Mouse (Mus musculus) midbrain, embryonic 11.5 days (tissue): ENCODE measurements at regions not wholly inside any gene's neighbourhood (a gene's known extent, or its start where the extent isn't known, plus 50 kb on each side); places are given as distances from the start of the nearest gene placed in this dataset.
"Not testable (repeated sequence)": the region's sequence is repeated elsewhere in the genome, so short reads cannot be mapped to it uniquely, and the experiment has no call there.

ENCODE experiments used
- ATAC-seq: fragments of 200-750 bp; cut with Nextera tagmentation; 2 replicates; pipeline ENCODE4 v1.8.0; 2017; ENCODE audit warnings: moderate TSS enrichment, moderate library complexity; ENCODE audit not compliant: low FRiP score
- DNase-seq: peaks from one replicate; pipeline ENCODE4 v3.0.0; 2015; ENCODE audit warnings: low spot score; ENCODE audit errors: missing footprints
- H3K27ac ChIP-seq: fragments of 300-500 bp; sonication (generic); 2 replicates; pipeline ENCODE4 v1.5.1; 2014; ENCODE audit warnings: low read depth, low read length
- H3K27me3 ChIP-seq: fragments of 300-500 bp; sonication (generic); 2 replicates; pipeline ENCODE4 v1.6.1; 2014; ENCODE audit warnings: mild to moderate bottlenecking, low read length, moderate library complexity, mixed read lengths; ENCODE audit not compliant: control insufficient read depth, insufficient read depth
- H3K36me3 ChIP-seq: fragments of 300-500 bp; sonication (generic); 2 replicates; pipeline ENCODE4 v1.6.1; 2014; ENCODE audit warnings: mild to moderate bottlenecking, low read length, moderate library complexity, mixed read lengths; ENCODE audit not compliant: control insufficient read depth, insufficient read depth
- H3K4me1 ChIP-seq: fragments of 300-500 bp; sonication (generic); 2 replicates; pipeline ENCODE4 v1.6.1; 2014; ENCODE audit warnings: low read length; ENCODE audit not compliant: control insufficient read depth, insufficient read depth
- H3K4me2 ChIP-seq: fragments of 300-500 bp; sonication (generic); 2 replicates; pipeline ENCODE4 v1.6.1; 2014; ENCODE audit warnings: mild to moderate bottlenecking, moderate library complexity
- H3K4me3 ChIP-seq: fragments of 300-500 bp; sonication (generic); 2 replicates; pipeline ENCODE4 v1.5.1; 2014; ENCODE audit warnings: low read depth, low read length
- H3K9ac ChIP-seq: fragments of 300-500 bp; sonication (generic); 2 replicates; pipeline ENCODE4 v1.6.1; 2014; ENCODE audit warnings: low read length
- H3K9me3 ChIP-seq: fragments of 300-500 bp; sonication (generic); 2 replicates; pipeline ENCODE4 v1.6.1; 2016; ENCODE audit warnings: low read length; ENCODE audit not compliant: control insufficient read depth
- WGBS: fragments of 180-500 bp; shearing (Covaris S2); extraction: QIAGEN DNeasy Blood & Tissue Kit; methylation state at CpG from one replicate; pipeline ENCODE4 v1.1.7; 2014; 5-methylcytosine and 5-hydroxymethylcytosine counted together

DNA sequence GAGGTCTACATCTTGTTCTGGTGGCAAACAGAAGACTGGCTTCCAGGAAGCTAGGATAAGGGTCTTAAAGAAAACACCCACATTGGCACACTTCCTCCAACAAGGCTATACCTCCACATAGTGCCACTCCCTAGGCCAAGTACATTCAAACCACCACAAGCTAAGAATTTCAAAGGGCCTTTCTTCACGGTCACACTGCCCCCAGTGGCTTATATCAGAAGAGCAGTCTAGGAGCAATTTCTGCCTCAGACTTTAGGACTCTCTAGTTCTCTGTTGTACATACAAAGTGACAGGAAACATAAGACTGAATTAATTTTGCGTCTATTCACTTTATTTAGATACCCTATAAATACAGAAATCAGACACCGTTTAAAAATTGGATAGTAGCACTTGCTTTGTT, 175.7 kb upstream of the Nwd2 start:
- Histone ChIP-seq H3K9me3 (no peaks in the 10 kb centered on the region), H3K36me3 (no peaks in the 10 kb centered on the region), H3K4me2 (no peak overlapping the region), H3K27me3 (no peaks in the 10 kb centered on the region), H3K27ac (no peak overlapping the region), H3K4me3 (no peak overlapping the region), H3K9ac (no peak overlapping the region), H3K4me1 (no peaks in the 10 kb centered on the region)
- 80% methylated on average over 3 of the region's 3 CpGs for WGBS
- no peak for DNase-seq
- no peak for ATAC-seq

DNA sequence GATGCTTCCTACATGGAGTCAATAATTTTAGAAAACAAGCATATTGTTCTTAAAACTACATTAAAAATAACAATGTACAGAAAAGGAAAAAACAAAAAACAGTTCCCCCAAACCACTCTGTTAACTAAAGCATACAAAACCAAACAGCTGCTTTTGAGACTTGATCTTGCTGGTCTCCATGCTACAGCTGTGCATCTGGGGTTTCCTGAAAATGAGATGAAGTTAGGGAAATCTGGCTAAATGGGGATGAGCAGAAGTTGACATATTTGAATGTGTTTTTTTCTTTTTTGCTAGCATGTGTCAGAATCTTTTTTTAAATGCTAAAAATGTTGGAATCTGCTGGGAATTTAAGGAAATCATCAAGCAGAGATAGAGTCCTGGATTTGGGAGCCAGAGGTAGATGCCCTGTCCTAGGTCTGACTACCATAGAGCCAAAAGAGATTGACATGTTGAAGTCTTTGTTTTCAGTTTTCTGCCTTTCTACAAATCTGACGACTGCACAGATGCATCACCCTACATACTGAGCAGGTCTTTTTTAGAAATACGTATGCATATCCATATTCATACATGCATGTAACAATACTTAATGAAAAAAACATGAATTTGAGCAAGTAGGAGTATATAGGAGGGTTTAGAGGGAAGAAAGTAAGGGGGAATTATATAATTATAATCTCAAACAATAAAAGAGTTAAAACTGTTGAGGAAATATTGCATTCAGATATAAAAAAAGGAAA, 172.5 kb upstream of the Nwd2 start:
- ATAC-seq, result no peak
- DNase-seq, result no peak
- Histone ChIP-seq H3K4me2 (no peak overlapping the region), H3K9me3 (no peaks in the 10 kb centered on the region), H3K27ac (no peak overlapping the region), H3K4me1 (no peaks in the 10 kb centered on the region), H3K9ac (no peak overlapping the region), H3K36me3 (no peaks in the 10 kb centered on the region), H3K27me3 (no peaks in the 10 kb centered on the region), H3K4me3 (no peak overlapping the region)
- 65% methylated on average over 2 of the region's 2 CpGs for WGBS

DNA sequence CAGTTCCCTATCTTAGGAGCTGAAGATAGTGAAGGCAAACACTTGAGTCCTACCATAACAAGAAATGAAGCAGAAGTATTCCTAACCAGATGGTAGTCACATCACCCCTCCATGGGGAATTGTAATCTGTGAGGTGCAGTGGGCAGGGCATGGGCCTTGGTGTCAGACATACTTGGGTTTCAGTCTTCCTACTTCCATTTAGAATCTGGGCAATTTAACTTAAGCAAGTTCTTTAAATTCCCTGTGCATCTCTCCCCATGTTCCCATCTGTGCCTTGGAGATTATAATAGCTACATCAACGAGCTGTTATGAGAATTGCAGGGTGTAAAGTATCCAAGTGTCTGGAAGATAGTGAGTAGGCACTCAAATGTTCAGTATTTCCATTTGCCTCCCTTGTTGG, 149.9 kb upstream of the Nwd2 start:
- no peak for DNase-seq
- no peak overlapping the region for H3K9ac ChIP-seq
- no peak for ATAC-seq
- WGBS, result 47% methylated on average over 1 of the region's 1 CpGs
- no peaks in the 10 kb centered on the region for H3K9me3 ChIP-seq
- no peak overlapping the region for H3K27ac ChIP-seq
- no peaks in the 10 kb centered on the region for H3K4me1 ChIP-seq
- H3K27me3 ChIP-seq, result no peaks in the 10 kb centered on the region
- no peak overlapping the region for H3K4me3 ChIP-seq
- H3K36me3 ChIP-seq, result no peaks in the 10 kb centered on the region
- no peak overlapping the region for H3K4me2 ChIP-seq

DNA sequence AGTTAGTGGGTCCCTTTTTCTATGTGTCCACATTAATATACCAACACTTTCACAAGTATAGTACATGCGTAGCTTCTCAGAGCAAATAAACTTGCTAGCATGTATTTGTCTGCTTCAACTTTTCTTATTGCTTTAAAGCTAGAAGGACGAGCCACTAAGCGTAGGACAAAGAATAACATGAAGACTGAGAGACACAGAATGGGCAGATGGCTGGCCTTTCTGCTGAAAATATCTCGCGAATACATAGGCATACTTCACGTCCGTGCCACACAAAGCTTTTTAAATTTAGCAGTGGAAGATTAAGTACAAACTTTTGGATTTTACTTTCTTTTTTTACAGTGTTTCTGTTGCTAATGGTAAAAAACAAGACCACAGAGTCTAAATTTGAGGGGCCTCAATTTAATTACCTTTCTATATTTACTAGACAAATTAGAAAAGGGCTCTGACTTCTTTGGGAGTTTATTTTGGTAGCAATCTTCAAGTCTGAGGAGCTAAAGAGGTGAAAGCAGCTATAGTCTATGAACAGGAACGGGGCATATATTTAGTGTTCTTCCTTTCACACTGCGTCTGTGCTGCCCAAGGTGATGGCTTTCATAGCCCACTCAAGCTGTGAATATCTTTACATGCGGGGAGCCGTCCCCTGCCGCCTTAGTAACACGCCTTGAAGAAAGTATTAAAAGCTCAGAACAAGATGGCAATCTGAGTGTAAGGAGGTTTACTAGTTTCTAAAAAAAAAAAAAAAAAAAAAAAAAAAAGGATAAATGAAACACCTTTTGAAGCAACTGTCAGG, 145.7 kb upstream of the Nwd2 start:
- H3K4me1 ChIP-seq, result no peaks in the 10 kb centered on the region
- H3K4me3 ChIP-seq, result no peak overlapping the region
- H3K27ac ChIP-seq, result no peak overlapping the region
- H3K27me3 ChIP-seq, result no peaks in the 10 kb centered on the region
- WGBS, result 91% methylated on average over 13 of the region's 13 CpGs
- H3K9ac ChIP-seq, result no peak overlapping the region
- no peaks in the 10 kb centered on the region for H3K36me3 ChIP-seq
- no peak overlapping the region for H3K4me2 ChIP-seq
- DNase-seq, result no peak
- ATAC-seq, result no peak
- no peaks in the 10 kb centered on the region for H3K9me3 ChIP-seq

DNA sequence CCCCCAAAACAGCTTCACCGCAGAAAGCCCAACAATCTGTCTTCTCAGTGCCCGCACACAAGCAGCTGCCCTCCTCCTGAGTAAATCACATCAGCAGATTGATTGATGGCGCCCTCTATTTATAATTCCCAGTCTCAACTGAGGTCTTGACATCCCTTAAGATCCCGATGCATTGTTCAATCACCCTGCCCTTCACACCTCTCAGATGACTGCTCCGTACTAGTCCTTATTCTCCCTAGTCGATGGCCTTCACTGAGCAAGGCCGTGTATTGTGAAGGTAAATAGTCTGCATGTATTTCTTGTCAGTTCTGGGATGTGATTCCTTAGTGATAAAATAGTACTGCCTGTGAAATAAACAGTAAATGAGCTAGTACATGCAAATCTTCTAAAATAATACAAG, 114.7 kb upstream of the Nwd2 start:
- H3K9ac ChIP-seq, result no peak overlapping the region
- DNase-seq (no peak), ATAC-seq (no peak)
- H3K4me3 ChIP-seq, result no peak overlapping the region
- H3K4me1 ChIP-seq, result no peaks in the 10 kb centered on the region
- no peaks in the 10 kb centered on the region for H3K9me3 ChIP-seq
- H3K27me3 ChIP-seq, result no peaks in the 10 kb centered on the region
- H3K27ac ChIP-seq, result no peak overlapping the region
- H3K36me3 ChIP-seq, result no peaks in the 10 kb centered on the region
- 71% methylated on average over 7 of the region's 7 CpGs for WGBS
- H3K4me2 ChIP-seq, result no peak overlapping the region

DNA sequence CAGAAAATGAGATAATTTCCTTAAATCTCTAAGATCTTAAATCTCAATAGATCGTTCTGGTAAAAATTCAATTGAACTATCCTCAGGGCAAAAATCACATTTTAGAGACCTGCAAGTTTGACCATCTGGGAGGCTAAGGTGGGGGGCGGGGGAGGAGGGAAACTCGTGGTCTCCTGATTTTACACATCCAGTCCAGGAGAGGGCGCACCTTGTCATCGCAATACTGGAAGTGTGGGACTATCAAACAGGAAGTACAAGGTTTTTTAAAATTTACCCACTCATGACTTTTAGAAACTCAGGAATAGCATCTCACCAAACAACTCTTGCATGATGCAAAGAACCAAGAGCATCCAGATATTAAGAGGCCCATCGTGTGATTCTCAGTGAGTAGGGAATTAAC, 108.4 kb upstream of the Nwd2 start:
- no peaks in the 10 kb centered on the region for H3K36me3 ChIP-seq
- no peaks in the 10 kb centered on the region for H3K9me3 ChIP-seq
- H3K4me1 ChIP-seq, result no peaks in the 10 kb centered on the region
- no peak overlapping the region for H3K4me2 ChIP-seq
- no peak for ATAC-seq
- no peak overlapping the region for H3K27ac ChIP-seq
- no peaks in the 10 kb centered on the region for H3K27me3 ChIP-seq
- H3K4me3 ChIP-seq, result no peak overlapping the region
- no peak overlapping the region for H3K9ac ChIP-seq
- DNase-seq, result no peak
- WGBS, result 84% methylated on average over 6 of the region's 6 CpGs

DNA sequence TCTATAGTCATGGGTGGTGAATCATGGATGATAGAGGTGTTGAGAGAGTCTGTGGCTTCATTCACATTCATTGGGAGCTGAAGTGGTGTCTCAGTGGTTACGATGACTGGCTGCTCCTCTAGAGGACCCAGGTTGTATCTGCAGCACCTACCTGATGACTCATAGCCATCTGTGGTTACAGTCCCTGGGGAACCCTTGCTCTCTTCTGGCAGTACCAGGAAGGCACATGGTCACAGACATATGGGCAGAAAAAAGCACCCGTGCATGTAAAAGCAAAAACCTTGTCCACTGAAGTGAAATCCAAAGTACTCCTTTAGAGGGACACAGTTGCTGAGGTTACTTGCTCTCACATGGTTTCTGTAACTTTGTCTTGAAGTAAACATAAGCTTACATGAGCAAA, 103.4 kb upstream of the Nwd2 start:
- H3K9ac ChIP-seq, result no peak overlapping the region
- no peaks in the 10 kb centered on the region for H3K36me3 ChIP-seq
- 95% methylated on average over 2 of the region's 2 CpGs for WGBS
- H3K27ac ChIP-seq, result no peak overlapping the region
- DNase-seq, result no peak
- no peaks in the 10 kb centered on the region for H3K27me3 ChIP-seq
- H3K4me3 ChIP-seq, result no peak overlapping the region
- no peak overlapping the region for H3K4me2 ChIP-seq
- ATAC-seq, result no peak
- H3K4me1 ChIP-seq, result no peaks in the 10 kb centered on the region
- H3K9me3 ChIP-seq, result no peaks in the 10 kb centered on the region

DNA sequence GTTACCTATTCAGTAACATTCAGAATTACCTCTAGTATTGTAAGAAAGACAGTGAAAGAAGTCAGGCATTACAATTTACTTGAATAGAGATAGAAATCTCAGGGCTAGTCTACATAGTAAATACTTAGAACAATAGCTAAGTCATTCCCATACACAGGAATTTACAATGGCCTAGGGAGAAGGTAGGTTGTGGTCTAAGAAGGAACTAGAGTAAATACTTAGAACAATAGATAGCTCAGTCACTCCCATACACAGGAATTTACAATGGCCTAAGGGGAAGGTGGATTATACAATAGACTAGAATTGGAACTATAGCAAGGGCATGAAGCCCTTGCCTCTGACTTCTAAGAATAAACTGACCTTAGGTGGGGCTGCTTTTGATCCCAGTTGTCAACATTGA, 83.0 kb upstream of the Nwd2 start:
- H3K4me1 ChIP-seq, H3K9ac ChIP-seq, H3K4me2 ChIP-seq, H3K36me3 ChIP-seq, H3K27me3 ChIP-seq, H3K9me3 ChIP-seq, ATAC-seq, DNase-seq, H3K27ac ChIP-seq, H3K4me3 ChIP-seq: not testable (repeated sequence)

DNA sequence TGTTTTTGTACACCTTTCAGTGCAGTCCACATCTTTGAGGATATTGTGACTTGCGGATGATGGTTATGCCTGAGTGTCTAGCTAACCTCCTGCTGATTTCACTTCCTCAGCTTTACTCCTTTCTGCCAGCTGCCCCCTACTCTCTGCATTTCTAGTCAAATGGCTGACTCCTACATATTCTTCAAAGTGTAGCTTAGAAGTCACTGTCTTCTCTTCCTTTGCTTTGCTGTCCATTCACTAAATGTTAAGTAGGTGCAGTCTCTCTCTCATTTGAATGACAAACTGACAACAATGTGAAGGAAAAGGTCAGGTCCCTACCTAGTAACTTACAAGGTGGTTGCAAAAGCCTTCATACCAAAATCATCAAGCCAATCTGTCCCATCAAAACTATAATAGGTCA, 73.5 kb upstream of the Nwd2 start:
- Histone ChIP-seq H3K9ac (no peak overlapping the region), H3K9me3 (no peaks in the 10 kb centered on the region), H3K27ac (no peak overlapping the region), H3K36me3 (no peaks in the 10 kb centered on the region), H3K27me3 (no peaks in the 10 kb centered on the region), H3K4me1 (no peaks in the 10 kb centered on the region), H3K4me3 (no peak overlapping the region), H3K4me2 (no peak overlapping the region)
- ATAC-seq, result no peak
- DNase-seq, result no peak
- WGBS, result 80% methylated on average over 1 of the region's 1 CpGs
